Mouse (Mus musculus) left cerebral cortex, postnatal 14 days (tissue): ENCODE data around the gene Olfr47. TPM values are rescaled to one million over a fixed set of nuclear protein-coding genes. Genes with fewer than 3 reads are reported as not detected.

Experiments
- total RNA-seq, 2 experiments: library from RNA; stranded (reverse); gene quantifications; 2 replicates each; pipeline ENCODE4 v1.2.3; 2021

Olfr47 gene
- total RNA-seq, 2 experiments from 2014 or later = not detected

Other genes starting within 250 kb of the Olfr47 start
- gene Olfr441, start 125.2 kb upstream of the Olfr47 start, total RNA-seq = not detected
- gene Olfr237-ps1, start 85.0 kb upstream of the Olfr47 start, total RNA-seq = not detected
- not detected for gene Olfr437, start 68.2 kb upstream of the Olfr47 start, total RNA-seq
- gene Olfr13, start 59.4 kb upstream of the Olfr47 start, total RNA-seq = not detected
- gene Olfr435, start 34.4 kb upstream of the Olfr47 start, total RNA-seq = not detected
- gene Olfr434, start 18.5 kb upstream of the Olfr47 start, total RNA-seq = not detected
- gene Arhgef5, start 34.1 kb downstream of the Olfr47 start, total RNA-seq = 1 to 10 TPM; 4.2 to 4.3 TPM
- gene Nobox, start 78.0 kb downstream of the Olfr47 start, total RNA-seq = under 1 TPM in 1 of 2 experiments, not detected in 1; 0.35 TPM